Mouse (Mus musculus): ENCODE data around the gene Max.

GRCm38 (mm10) chr12:76954698-76955423, 7.1 kb downstream of the Max start:
- TF ChIP-seq CTCF (IDR thresholded peaks at IDR 0.05) = no peak
- no peak for TF ChIP-seq POLR2A (IDR thresholded peaks at IDR 0.05; ENCODE audit: insufficient read depth, low read depth, low read length)

Data from heart, adult 2 months (tissue).